Mouse (Mus musculus): ENCODE data around the gene Arhgef6.

GRCm38 (mm10) chrX:57219563-57219962, 119.0 kb downstream of the Arhgef6 start:
- no peak for TF ChIP-seq CTCF (IDR thresholded peaks at IDR 0.05; ENCODE audit: low read depth)
- no peak for TF ChIP-seq EP300 (IDR thresholded peaks at IDR 0.05; ENCODE audit: low read depth)
